Mouse (Mus musculus) left cerebral cortex, adult 9 months (tissue): Measurements from ENCODE around the gene Cacna1s.

ENCODE experiments used
- DNase-seq, 2 experiments: peaks; one replicate each; pipeline ENCODE4 v3.0.0; 2022; ENCODE audit warnings: low spot score in 2 of 2

Gene Cacna1s

GRCm38 (mm10) chr1:136137071-136137531, 84.6 kb downstream of the Cacna1s start:
- DNase-seq = no peak

- DNase-seq = no peak
Observed at GRCm38 (mm10) chr1:136137575-136137974, 85.0 kb downstream of the Cacna1s start.

DNA sequence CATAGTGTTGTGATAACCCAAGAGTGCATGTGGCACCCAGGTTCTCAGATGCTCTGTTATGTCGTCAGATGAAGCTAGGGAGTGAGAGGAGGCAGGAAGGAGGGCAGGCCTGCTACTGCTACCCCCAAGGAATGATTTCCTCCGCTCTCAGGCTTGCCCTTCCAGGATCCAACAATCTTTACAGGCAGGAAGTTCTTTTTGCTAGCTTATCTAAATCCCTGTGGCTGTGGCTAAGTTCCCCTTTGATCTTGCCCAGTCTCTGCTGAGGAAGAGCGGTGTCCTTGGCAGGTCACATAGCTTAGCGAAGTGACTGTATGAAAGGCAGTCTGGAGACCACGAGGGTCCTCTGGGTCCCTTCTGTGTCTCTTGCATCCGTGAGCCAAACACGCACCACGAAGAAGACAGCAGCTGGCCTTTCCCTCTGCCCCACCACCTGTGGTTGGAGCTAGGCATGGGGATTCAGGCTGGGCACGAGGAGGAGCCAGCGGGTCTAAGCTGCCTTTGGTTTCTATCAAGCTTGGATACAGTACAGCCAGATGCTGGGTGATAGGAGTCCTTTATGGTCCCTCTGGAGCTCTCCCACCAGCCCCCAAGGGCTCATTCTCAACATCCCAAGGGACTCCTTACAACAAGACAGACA, 85.8 kb downstream of the Cacna1s start:
- DNase-seq = no peak

GRCm38 (mm10) chr1:136139990-136140640, 87.6 kb downstream of the Cacna1s start:
- DNase-seq = peak; percentile 77 to 91

DNA sequence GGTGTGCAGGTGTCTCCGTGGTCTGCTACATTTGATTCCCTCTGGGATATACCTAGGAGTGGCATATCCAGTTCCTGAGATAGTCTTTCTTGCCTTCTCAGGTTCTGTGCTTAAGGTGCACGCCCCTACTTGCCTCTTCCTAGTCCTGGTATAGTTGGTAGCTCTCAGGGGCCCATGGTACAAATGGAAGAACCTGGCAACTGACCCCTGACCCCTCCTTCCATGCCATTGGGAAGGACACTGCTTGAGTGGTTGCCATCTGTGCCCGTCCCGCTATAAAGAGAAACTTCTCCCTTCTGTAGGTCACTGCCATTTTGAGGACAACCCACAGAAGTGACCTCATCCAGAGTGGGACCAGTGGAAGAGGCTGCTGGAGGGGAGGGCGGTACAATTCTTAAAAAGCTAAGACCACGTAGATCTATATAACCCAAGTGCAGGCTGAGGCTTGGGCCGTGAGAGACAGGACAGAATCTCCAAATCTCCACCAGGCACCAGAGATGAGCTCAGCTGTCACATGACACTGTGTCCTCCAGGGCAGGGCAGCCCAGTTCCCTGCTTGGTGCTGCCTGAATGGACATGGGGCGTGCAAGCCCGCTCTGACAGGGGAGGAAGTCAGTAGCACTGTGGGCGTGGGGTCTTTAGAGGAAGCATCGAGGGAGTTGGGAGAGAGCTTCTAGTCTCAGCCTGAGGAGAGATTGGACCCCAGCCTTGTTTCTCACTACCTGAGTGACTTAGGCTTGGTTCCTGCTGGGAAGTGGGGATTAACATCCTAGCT, 88.8 kb downstream of the Cacna1s start:
- DNase-seq = peak in 1 of 2 experiments; percentile 71

DNA sequence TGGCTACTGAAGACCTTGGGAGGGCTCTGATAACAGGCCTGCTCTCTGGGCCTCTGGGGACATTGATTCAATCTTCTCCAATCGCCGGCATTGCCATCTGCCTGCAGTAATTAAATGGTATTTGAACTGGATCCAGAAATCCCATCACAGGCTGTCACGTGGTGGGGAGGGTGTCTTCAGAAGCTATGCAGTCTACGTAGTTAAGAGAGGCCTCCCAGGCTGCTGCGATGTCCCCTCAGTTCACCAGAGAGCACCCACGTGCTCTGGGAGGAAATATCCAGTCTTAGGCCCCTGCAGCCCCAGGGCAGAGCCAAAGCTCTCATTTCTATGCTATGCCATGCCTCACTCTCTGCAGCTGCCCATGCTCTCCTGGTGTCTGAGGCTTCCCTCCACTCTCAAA, 89.8 kb downstream of the Cacna1s start:
- DNase-seq = peak; percentile 74

- DNase-seq = peak in 1 of 2 experiments; percentile 85
Observed at GRCm38 (mm10) chr1:136143514-136143913, 91.0 kb downstream of the Cacna1s start.

GRCm38 (mm10) chr1:136149702-136150101, 97.2 kb downstream of the Cacna1s start:
- no peak for DNase-seq

- DNase-seq = no peak
Observed at GRCm38 (mm10) chr1:136151371-136151770, 98.8 kb downstream of the Cacna1s start.

DNA sequence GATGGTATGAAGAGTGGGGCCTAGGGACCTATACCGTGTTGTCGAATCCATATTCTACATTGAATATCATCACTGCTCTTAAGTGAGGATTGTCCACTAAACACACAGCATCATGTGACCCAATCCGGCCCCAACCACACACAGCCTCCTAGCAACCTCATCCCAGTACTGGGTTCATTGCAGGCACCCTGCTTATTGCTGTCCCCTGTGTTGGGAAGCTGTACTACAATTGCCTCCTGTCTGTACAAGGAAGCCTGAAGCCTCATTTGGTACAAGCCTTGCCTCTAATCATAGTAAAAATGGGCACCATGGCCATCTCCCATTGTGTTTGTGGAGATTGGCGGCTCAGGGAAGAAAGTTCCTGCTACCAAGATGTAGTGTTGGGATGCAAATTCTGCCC, 103.8 kb downstream of the Cacna1s start:
- DNase-seq = no peak

GRCm38 (mm10) chr1:136156951-136157350, 104.4 kb downstream of the Cacna1s start:
- DNase-seq = no peak

GRCm38 (mm10) chr1:136159830-136160229, 107.3 kb downstream of the Cacna1s start:
- no peak for DNase-seq

DNA sequence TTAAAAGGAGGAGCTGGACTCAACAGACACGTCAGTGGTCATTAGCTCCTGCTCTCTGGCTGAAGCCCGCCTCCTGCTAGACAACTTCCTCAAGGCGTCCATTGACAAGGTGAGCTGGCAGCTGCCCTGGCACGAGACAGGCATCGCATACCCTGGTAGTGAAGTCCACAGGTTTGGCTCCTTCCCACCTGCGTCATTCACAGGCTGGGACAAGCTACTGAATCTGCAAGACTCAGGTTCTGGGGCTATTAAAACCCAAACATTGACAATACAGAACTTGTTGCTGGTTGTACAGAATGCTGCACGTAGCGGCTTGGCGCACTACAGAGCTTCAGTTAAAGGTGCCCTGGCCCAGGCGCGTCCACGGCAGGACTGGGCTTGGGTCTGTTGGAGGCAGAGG, 107.7 kb downstream of the Cacna1s start:
- no peak for DNase-seq

GRCm38 (mm10) chr1:136160930-136161329, 108.4 kb downstream of the Cacna1s start:
- DNase-seq = no peak

- no peak for DNase-seq
Observed at GRCm38 (mm10) chr1:136161333-136161921, 108.9 kb downstream of the Cacna1s start.

DNA sequence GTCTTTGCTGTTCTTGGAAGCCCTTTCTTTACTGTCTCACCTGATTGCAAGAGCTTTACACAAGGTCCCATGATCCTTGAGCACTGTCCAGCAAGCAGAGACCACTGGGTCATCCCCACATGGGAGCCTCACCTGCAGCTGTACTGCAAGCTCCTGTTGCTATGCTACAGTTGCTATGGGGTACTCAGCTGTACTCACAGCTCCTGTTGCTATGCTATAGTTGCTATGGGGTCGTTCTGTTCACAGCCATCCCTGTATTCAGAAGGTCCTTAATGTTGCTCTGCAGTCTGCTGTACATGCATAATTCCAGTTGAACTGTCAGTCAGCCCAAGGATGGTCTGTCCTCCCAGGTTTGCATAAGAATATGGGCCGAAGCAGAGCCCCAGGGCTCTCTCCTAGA, 112.9 kb downstream of the Cacna1s start:
- no peak for DNase-seq

- DNase-seq = peak in 1 of 2 experiments; percentile 58
Observed at GRCm38 (mm10) chr1:136167657-136168056, 115.1 kb downstream of the Cacna1s start.
